Comparison of ENCODE assay signal across 23 mouse cellular contexts in genomic region chr4:131531003-131531402, GRCm38 (mm10).
DNase-seq lines count a peak whose midpoint lies in the region; ATAC-seq and TF ChIP-seq lines count a peak whose summit lies in the region.
"Had no signal": no experiment of that assay in that cellular context is flagged by ENCODE, and none has a peak within 500 bp of the region (broad histone marks: within the 10 kb centered on the region; RNA-seq: fewer than 3 reads in every experiment).

No protein-coding gene starts in this region.

- no peak for DNase-seq in layer of hippocampus, adult 2 months (ENCODE audit: low spot score in 2 of 2)
- DNase-seq in layer of hippocampus, postnatal 36 days, result no peak
- DNase-seq in kidney, postnatal 25 days, result peak; percentile 30 to 73
- no peak for DNase-seq in right cerebral cortex, postnatal 25 days
- DNase-seq in heart, postnatal 4 days, result no peak
- no peak for DNase-seq in thymus, adult 2 months
- DNase-seq: cerebellum, adult 2 months; cerebellum, postnatal 25 days; gastrocnemius, postnatal 14 days; heart, adult 11 months; lung, adult 2 months; lung, postnatal 14 days; thymus, postnatal 25 days had no signal

- WGBS in kidney, embryonic 14.5 days, result 59% methylated on average over 8 of the region's 8 CpGs
- WGBS in thymus, adult 2 months, result 54% methylated on average over 8 of the region's 8 CpGs

- ATAC-seq in kidney, embryonic 14.5 days (ENCODE audit: low FRiP score, low TSS enrichment), result peak; percentile 20; the same call in 1 of the 2 replicates
- ATAC-seq: forebrain, embryonic 14.5 days; hindbrain, embryonic 16.5 days; intestine, embryonic 15.5 days; liver, embryonic 12.5 days; midbrain, embryonic 13.5 days had no signal

- no peak for TF ChIP-seq CTCF in layer of hippocampus, adult 2 months (conservative IDR thresholded peaks at IDR 0.05)
- TF ChIP-seq CTCF in thymus, adult 2 months (IDR thresholded peaks at IDR 0.05; ENCODE audit: borderline replicate concordance, control insufficient read depth, extremely low read depth, insufficient read depth, low read length, poor library complexity), result no peak

- H3K9me3 ChIP-seq in kidney, embryonic 14.5 days (ENCODE audit: control insufficient read depth, low read length), result no peaks in the 10 kb centered on the region
- H3K9me3 ChIP-seq: hindbrain, embryonic 10.5 days; intestine, embryonic 15.5 days; liver, embryonic 12.5 days; megakaryocyte, embryonic 14.5 days; midbrain, embryonic 13.5 days had no signal

- H3K4me1 ChIP-seq in kidney, embryonic 14.5 days (ENCODE audit: control insufficient read depth, insufficient read depth, low read length), result no peaks in the 10 kb centered on the region
- no peaks in the 10 kb centered on the region for H3K4me1 ChIP-seq in thymus, adult 2 months (replicated peaks; ENCODE audit: control insufficient read depth, insufficient read depth, low read length)
- H3K4me1 ChIP-seq: hindbrain, embryonic 10.5 days; intestine, embryonic 15.5 days; liver, embryonic 12.5 days; midbrain, embryonic 13.5 days had no signal

- H3K9ac ChIP-seq in kidney, embryonic 14.5 days (ENCODE audit: low read depth, low read length), result no peak overlapping the region
- H3K9ac ChIP-seq: intestine, embryonic 15.5 days; limb, embryonic 13.5 days; liver, embryonic 12.5 days; midbrain, embryonic 13.5 days had no signal

- no peaks in the 10 kb centered on the region for H3K36me3 ChIP-seq in kidney, embryonic 14.5 days (ENCODE audit: control insufficient read depth, insufficient read depth, low read length)
- H3K36me3 ChIP-seq in thymus, adult 2 months (ENCODE audit: control insufficient read depth, insufficient read depth, low read length), result no peaks in the 10 kb centered on the region
- H3K36me3 ChIP-seq: hindbrain, embryonic 10.5 days; intestine, embryonic 15.5 days; limb, embryonic 13.5 days; liver, embryonic 12.5 days; midbrain, embryonic 13.5 days had no signal

- H3K4me2 ChIP-seq in kidney, embryonic 14.5 days (replicated peaks; ENCODE audit: low read depth, low read length), result no peak overlapping the region
- H3K4me2 ChIP-seq: heart, embryonic 11.5 days; intestine, embryonic 15.5 days; limb, embryonic 13.5 days; liver, embryonic 12.5 days; midbrain, embryonic 13.5 days had no signal

- H3K27ac ChIP-seq in layer of hippocampus, adult 2 months, result 0 out of 2 replicates have a peak overlapping the region, but pooled peaks have one; percentile 28
- H3K27ac ChIP-seq in kidney, embryonic 14.5 days (ENCODE audit: low read depth, low read length), result no peak overlapping the region
- H3K27ac ChIP-seq in thymus, adult 2 months (ENCODE audit: control insufficient read depth, insufficient read depth, low read length), result no peak overlapping the region
- H3K27ac ChIP-seq: hindbrain, embryonic 10.5 days; intestine, embryonic 15.5 days; limb, embryonic 13.5 days; liver, embryonic 12.5 days; midbrain, embryonic 13.5 days had no signal

- no peaks in the 10 kb centered on the region for H3K27me3 ChIP-seq in kidney, embryonic 14.5 days (ENCODE audit: control insufficient read depth, insufficient read depth, low read length)
- no peaks in the 10 kb centered on the region for H3K27me3 ChIP-seq in thymus, adult 2 months (ENCODE audit: control insufficient read depth, insufficient read depth, low read length)
- H3K27me3 ChIP-seq: intestine, embryonic 15.5 days; limb, embryonic 13.5 days; liver, embryonic 12.5 days; midbrain, embryonic 13.5 days had no signal

- TF ChIP-seq POLR2A in thymus, adult 2 months (IDR thresholded peaks at IDR 0.05; ENCODE audit: control insufficient read depth, extremely low read depth, insufficient read depth, low read length, poor library complexity), result no peak

- H3K4me3 ChIP-seq in layer of hippocampus, adult 2 months, result no peak overlapping the region
- no peak overlapping the region for H3K4me3 ChIP-seq in kidney, embryonic 14.5 days (ENCODE audit: low read length)
- no peak overlapping the region for H3K4me3 ChIP-seq in thymus, adult 2 months (ENCODE audit: control insufficient read depth, insufficient read depth, low read length)
- H3K4me3 ChIP-seq: hindbrain, embryonic 10.5 days; intestine, embryonic 15.5 days; limb, embryonic 13.5 days; liver, embryonic 12.5 days; megakaryocyte, embryonic 14.5 days; midbrain, embryonic 13.5 days had no signal

Comparison
In these comparisons a context has a peak if more than half of its experiments do, and no peak if none do; other contexts are left out.
1. DNase-seq: peak in kidney, postnatal 25 days (2 of 2); none in layer of hippocampus, adult 2 months (0 of 2), layer of hippocampus, postnatal 36 days (0 of 2), right cerebral cortex, postnatal 25 days (single experiment), heart, postnatal 4 days (single experiment) and thymus, adult 2 months (single experiment).